Mouse (Mus musculus): ENCODE results near the gene Pfkfb2.

GRCm38 (mm10) chr1:130683905-130684304 lies 45.1 kb downstream of the Pfkfb2 start:
- TF ChIP-seq HCFC1 (IDR thresholded peaks at IDR 0.05; ENCODE audit: borderline replicate concordance, insufficient read depth, low read length) (no peak), ZNF384 (IDR thresholded peaks at IDR 0.05; ENCODE audit: low read depth, low read length) (no peak), CHD2 (IDR thresholded peaks at IDR 0.05; ENCODE audit: low read depth, low read length) (no peak), MAFK (IDR thresholded peaks at IDR 0.05; ENCODE audit: insufficient read depth, low read depth, low read length) (no peak), ZC3H11A (IDR thresholded peaks at IDR 0.05; ENCODE audit: borderline replicate concordance, low read depth, low read length) (no peak)

All from ES-E14 (cell line).